Mouse (Mus musculus) kidney, embryonic 14.5 days (tissue): ENCODE results near the gene Scn7a. TPM values are rescaled to one million over a fixed set of nuclear protein-coding genes. Genes with fewer than 3 reads are reported as not detected.

Experiments
- ATAC-seq: fragments of 200-750 bp; cut with Nextera tagmentation; 2 replicates; pipeline ENCODE4 v1.8.0; 2017; ENCODE audit warnings: moderate number of reproducible peaks, mild to moderate bottlenecking, moderate TSS enrichment, moderate library complexity; ENCODE audit not compliant: low FRiP score, low TSS enrichment
- H3K27ac ChIP-seq: fragments of 300-500 bp; sonication (generic); 2 replicates; pipeline ENCODE4 v1.5.1; 2014; ENCODE audit warnings: low read depth, mild to moderate bottlenecking, low read length, moderate library complexity, mixed read lengths
- H3K27me3 ChIP-seq: fragments of 300-500 bp; sonication (generic); 2 replicates; pipeline ENCODE4 v1.6.1; 2014; ENCODE audit warnings: mild to moderate bottlenecking, low read length; ENCODE audit not compliant: control insufficient read depth, insufficient read depth
- H3K36me3 ChIP-seq: fragments of 300-500 bp; sonication (generic); 2 replicates; pipeline ENCODE4 v1.6.1; 2014; ENCODE audit warnings: low read length, mixed read lengths; ENCODE audit not compliant: control insufficient read depth, insufficient read depth
- H3K4me1 ChIP-seq: fragments of 300-500 bp; sonication (generic); 2 replicates; pipeline ENCODE4 v1.6.1; 2014; ENCODE audit warnings: low read length, mixed read lengths; ENCODE audit not compliant: control insufficient read depth, insufficient read depth
- H3K4me2 ChIP-seq: fragments of 300-500 bp; sonication (generic); replicated peaks from 2 replicates; pipeline ENCODE4 v1.6.1; 2014; ENCODE audit warnings: low read depth, mild to moderate bottlenecking, low read length
- H3K4me3 ChIP-seq: fragments of 300-500 bp; sonication (generic); 2 replicates; pipeline ENCODE4 v1.5.1; 2014; ENCODE audit warnings: mild to moderate bottlenecking, low read length
- H3K9ac ChIP-seq: fragments of 300-500 bp; sonication (generic); 2 replicates; pipeline ENCODE4 v1.6.1; 2014; ENCODE audit warnings: low read depth, mild to moderate bottlenecking, low read length, moderate library complexity
- H3K9me3 ChIP-seq: fragments of 300-500 bp; sonication (generic); 2 replicates; pipeline ENCODE4 v1.6.1; 2016; ENCODE audit warnings: low read length; ENCODE audit not compliant: control insufficient read depth
- whole genome bisulfite sequencing: fragments of 180-500 bp; shearing (Covaris S2); extraction: QIAGEN DNeasy Blood & Tissue Kit; methylation state at CpG from one replicate; pipeline ENCODE4 v1.1.7; 2014; 5-methylcytosine and 5-hydroxymethylcytosine counted together
- polyA plus RNA-seq: library from polyadenylated mRNA; unstranded; fragments of >200 nt; fragmentation: Nextera tagmentation; extraction: Ambion mirVana; gene quantifications from 2 replicates; pipeline ENCODE4 v1.2.1, GENCODE M21; 2014

The Scn7a gene
- polyA plus RNA-seq, 1 experiment from 2014 or later, result 2.1 TPM

GRCm38 (mm10) chr2:66762905-66763304 is 21.8 kb downstream of the Scn7a start:
- Histone ChIP-seq H3K9me3 (no peaks in the 10 kb centered on the region), H3K36me3 (no peaks in the 10 kb centered on the region), H3K4me2 (no peak overlapping the region), H3K27me3 (no peaks in the 10 kb centered on the region), H3K4me3 (no peak overlapping the region), H3K27ac (no peak overlapping the region), H3K9ac (no peak overlapping the region), H3K4me1 (no peaks in the 10 kb centered on the region)
- no peak for ATAC-seq

- no peaks in the 10 kb centered on the region for H3K4me1 ChIP-seq
- H3K9me3 ChIP-seq, result no peaks in the 10 kb centered on the region
- no peak overlapping the region for H3K9ac ChIP-seq
- whole genome bisulfite sequencing, result 90% methylated on average over 3 of the region's 3 CpGs
- no peaks in the 10 kb centered on the region for H3K27me3 ChIP-seq
- H3K4me2 ChIP-seq, result no peak overlapping the region
- no peak for ATAC-seq
- no peak overlapping the region for H3K4me3 ChIP-seq
- H3K36me3 ChIP-seq, result no peaks in the 10 kb centered on the region
- H3K27ac ChIP-seq, result no peak overlapping the region
Measured at GRCm38 (mm10) chr2:66728002-66728401, 56.7 kb downstream of the Scn7a start.

GRCm38 (mm10) chr2:66727585-66727974 is 57.1 kb downstream of the Scn7a start:
- H3K9ac ChIP-seq, result no peak overlapping the region
- H3K4me2 ChIP-seq, result no peak overlapping the region
- H3K27me3 ChIP-seq, result no peaks in the 10 kb centered on the region
- no peak for ATAC-seq
- no peak overlapping the region for H3K27ac ChIP-seq
- no peaks in the 10 kb centered on the region for H3K9me3 ChIP-seq
- no peak overlapping the region for H3K4me3 ChIP-seq
- H3K4me1 ChIP-seq, result no peaks in the 10 kb centered on the region
- H3K36me3 ChIP-seq, result no peaks in the 10 kb centered on the region

GRCm38 (mm10) chr2:66726878-66727584 is 57.7 kb downstream of the Scn7a start:
- H3K36me3 ChIP-seq, result no peaks in the 10 kb centered on the region
- H3K4me3 ChIP-seq, result no peak overlapping the region
- ATAC-seq, result no peak
- no peaks in the 10 kb centered on the region for H3K27me3 ChIP-seq
- WGBS, result 73% methylated on average over 2 of the region's 2 CpGs
- no peak overlapping the region for H3K4me2 ChIP-seq
- no peak overlapping the region for H3K9ac ChIP-seq
- no peaks in the 10 kb centered on the region for H3K4me1 ChIP-seq
- H3K9me3 ChIP-seq, result no peaks in the 10 kb centered on the region
- no peak overlapping the region for H3K27ac ChIP-seq

GRCm38 (mm10) chr2:66712071-66712470 is 72.6 kb downstream of the Scn7a start:
- H3K27ac ChIP-seq, result no peak overlapping the region
- H3K4me1 ChIP-seq, result no peaks in the 10 kb centered on the region
- H3K4me3 ChIP-seq, result no peak overlapping the region
- WGBS, result 89% methylated on average over 2 of the region's 2 CpGs
- no peaks in the 10 kb centered on the region for H3K36me3 ChIP-seq
- no peak overlapping the region for H3K9ac ChIP-seq
- no peaks in the 10 kb centered on the region for H3K27me3 ChIP-seq
- no peaks in the 10 kb centered on the region for H3K9me3 ChIP-seq
- H3K4me2 ChIP-seq, result no peak overlapping the region
- no peak for ATAC-seq

GRCm38 (mm10) chr2:66692300-66692699 is 92.4 kb downstream of the Scn7a start:
- Histone ChIP-seq H3K27me3 (no peaks in the 10 kb centered on the region), H3K36me3 (no peaks in the 10 kb centered on the region), H3K27ac (no peak overlapping the region), H3K9ac (no peak overlapping the region), H3K4me3 (no peak overlapping the region), H3K4me1 (no peaks in the 10 kb centered on the region), H3K4me2 (no peak overlapping the region), H3K9me3 (no peaks in the 10 kb centered on the region)
- 77% methylated on average over 2 of the region's 2 CpGs for WGBS
- no peak for ATAC-seq

- WGBS, result 68% methylated on average over 1 of the region's 1 CpGs
- no peaks in the 10 kb centered on the region for H3K9me3 ChIP-seq
- H3K36me3 ChIP-seq, result no peaks in the 10 kb centered on the region
- H3K4me2 ChIP-seq, result no peak overlapping the region
- no peaks in the 10 kb centered on the region for H3K4me1 ChIP-seq
- no peaks in the 10 kb centered on the region for H3K27me3 ChIP-seq
- no peak for ATAC-seq
- no peak overlapping the region for H3K27ac ChIP-seq
- no peak overlapping the region for H3K9ac ChIP-seq
- no peak overlapping the region for H3K4me3 ChIP-seq
Measured at GRCm38 (mm10) chr2:66661988-66662387, 122.7 kb downstream of the Scn7a start.

GRCm38 (mm10) chr2:66656430-66656829 is 128.3 kb downstream of the Scn7a start:
- ATAC-seq, result no peak
- Histone ChIP-seq H3K9ac (no peak overlapping the region), H3K9me3 (no peaks in the 10 kb centered on the region)

GRCm38 (mm10) chr2:66655431-66655830 is 129.3 kb downstream of the Scn7a start:
- ATAC-seq, result no peak
- WGBS, result 72% methylated on average over 2 of the region's 2 CpGs

More at GRCm38 (mm10) chr2:66656430-66656829, 128.3 kb downstream of the Scn7a start:
- H3K27me3 ChIP-seq, result no peaks in the 10 kb centered on the region
- WGBS, result 91% methylated on average over 3 of the region's 3 CpGs
- no peak overlapping the region for H3K4me3 ChIP-seq
- no peaks in the 10 kb centered on the region for H3K36me3 ChIP-seq
- no peaks in the 10 kb centered on the region for H3K4me1 ChIP-seq
- H3K4me2 ChIP-seq, result no peak overlapping the region
- no peak overlapping the region for H3K27ac ChIP-seq

More at GRCm38 (mm10) chr2:66655431-66655830, 129.3 kb downstream of the Scn7a start:
- H3K4me3 ChIP-seq, result no peak overlapping the region
- H3K36me3 ChIP-seq, result no peaks in the 10 kb centered on the region
- no peak overlapping the region for H3K27ac ChIP-seq
- no peak overlapping the region for H3K9ac ChIP-seq
- H3K9me3 ChIP-seq, result no peaks in the 10 kb centered on the region
- H3K27me3 ChIP-seq, result no peaks in the 10 kb centered on the region
- H3K4me2 ChIP-seq, result no peak overlapping the region
- H3K4me1 ChIP-seq, result no peaks in the 10 kb centered on the region
